Mouse (Mus musculus) lung, adult 2 months (tissue): ENCODE results near the gene Cyfip2.

Experiments used
- CTCF ChIP-seq: fragments of 200-500 bp; IDR thresholded peaks from 2 replicates; pipeline ENCODE4 v1.5.1; 2011; ENCODE audit warnings: mild to moderate bottlenecking, low read length, control low read depth; ENCODE audit not compliant: insufficient read depth
- POLR2A ChIP-seq: fragments of 200-500 bp; IDR thresholded peaks from 2 replicates; pipeline ENCODE4 v1.6.1; 2011; ENCODE audit warnings: low read depth, mild to moderate bottlenecking, control low read depth, low read length, borderline replicate concordance; ENCODE audit errors: extremely low read depth

- TF ChIP-seq CTCF (no peak), POLR2A (no peak)
Observed at GRCm38 (mm10) chr11:46283800-46284199, 28.9 kb downstream of the Cyfip2 start.
